Mouse (Mus musculus): ENCODE measurements at regions not wholly inside any gene's neighbourhood (a gene's known extent, or its start where the extent isn't known, plus 50 kb on each side); places are given as distances from the start of the nearest gene placed in this dataset.

DNA sequence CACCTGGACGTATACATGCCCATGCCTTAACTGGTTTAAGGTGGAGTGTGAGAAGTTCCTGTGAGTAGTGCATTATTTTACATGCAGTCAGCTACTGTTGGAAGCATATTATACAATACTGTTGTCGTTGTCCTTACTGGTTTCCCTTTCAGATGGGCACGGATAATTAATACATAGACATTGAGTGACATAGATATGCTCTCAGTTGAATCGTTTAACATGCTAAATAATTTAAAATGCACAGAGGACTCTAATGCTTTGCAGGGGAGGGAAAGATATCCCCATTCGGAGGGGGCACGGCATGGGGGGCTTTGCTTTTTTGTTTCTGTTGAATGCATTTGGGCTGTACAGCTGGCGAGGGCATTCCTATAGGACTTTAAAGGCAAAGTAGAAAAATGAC, 1077.8 kb upstream of the Nr2f1 start:
- no peak for TF ChIP-seq POLR2A (IDR thresholded peaks at IDR 0.05; ENCODE audit: low read depth, low read length)
- TF ChIP-seq CTCF (IDR thresholded peaks at IDR 0.05; ENCODE audit: borderline replicate concordance, insufficient read depth, low read length): no peak
- Histone ChIP-seq H3K4me1 (ENCODE audit: control insufficient read depth, insufficient read depth, low read length) (no peaks in the 10 kb centered on the region), H3K27ac (ENCODE audit: insufficient read depth, low read length) (no peak overlapping the region)

DNA sequence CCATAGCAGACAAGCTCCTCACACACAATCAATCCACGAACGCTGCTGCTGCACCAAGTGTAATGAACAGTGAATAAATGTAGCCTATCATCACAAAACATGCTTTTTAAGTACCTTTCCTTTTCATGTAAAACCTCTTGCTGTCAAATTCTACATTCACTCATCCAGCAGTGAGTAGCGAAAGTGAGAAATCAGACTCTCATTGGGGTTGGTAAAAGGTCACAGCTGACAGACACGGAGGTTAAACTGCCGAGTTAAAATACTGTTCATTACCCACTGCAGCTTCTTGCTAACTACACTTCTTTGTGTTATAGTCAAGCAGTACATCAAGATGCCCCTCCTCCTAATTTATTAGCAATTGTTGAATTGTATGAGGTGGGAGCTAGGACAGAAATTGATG, 1055.8 kb upstream of the Nr2f1 start:
- no peak for TF ChIP-seq CTCF (IDR thresholded peaks at IDR 0.05; ENCODE audit: borderline replicate concordance, insufficient read depth, low read length)
- no peak for TF ChIP-seq POLR2A (IDR thresholded peaks at IDR 0.05; ENCODE audit: low read depth, low read length)
- Histone ChIP-seq H3K27ac (ENCODE audit: insufficient read depth, low read length) (no peak overlapping the region), H3K4me1 (ENCODE audit: control insufficient read depth, insufficient read depth, low read length) (no peaks in the 10 kb centered on the region), H3K4me3 (ENCODE audit: insufficient read depth, low read length) (no peak overlapping the region)

More for the DNA sequence above, 1077.8 kb upstream of the Nr2f1 start:
- H3K4me3 ChIP-seq (ENCODE audit: insufficient read depth, low read length): no peak overlapping the region

DNA sequence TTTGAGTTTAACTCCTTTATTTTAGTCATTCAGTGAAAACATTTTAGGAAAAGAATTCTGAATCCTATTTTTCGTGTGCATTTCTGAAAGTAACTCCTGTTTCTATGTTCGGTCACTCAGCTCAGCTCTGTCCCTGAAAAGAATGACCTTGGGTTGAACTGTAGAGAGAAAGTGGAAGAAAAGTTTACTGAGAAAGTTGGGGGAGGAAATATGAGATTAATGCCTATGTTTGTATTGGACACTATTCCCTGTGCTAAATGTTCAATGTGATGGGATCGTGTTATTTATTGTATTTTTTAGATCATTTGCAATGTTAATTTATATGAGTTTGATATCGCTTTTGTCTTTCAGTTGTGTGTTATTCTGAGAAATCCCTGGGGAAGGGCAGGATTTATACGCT, 1052.8 kb upstream of the Nr2f1 start:
- TF ChIP-seq POLR2A (IDR thresholded peaks at IDR 0.05; ENCODE audit: low read depth, low read length) (no peak), CTCF (IDR thresholded peaks at IDR 0.05; ENCODE audit: borderline replicate concordance, insufficient read depth, low read length) (no peak)
- Histone ChIP-seq H3K27ac (ENCODE audit: insufficient read depth, low read length) (no peak overlapping the region), H3K4me3 (ENCODE audit: insufficient read depth, low read length) (no peak overlapping the region), H3K4me1 (ENCODE audit: control insufficient read depth, insufficient read depth, low read length) (no peaks in the 10 kb centered on the region)

DNA sequence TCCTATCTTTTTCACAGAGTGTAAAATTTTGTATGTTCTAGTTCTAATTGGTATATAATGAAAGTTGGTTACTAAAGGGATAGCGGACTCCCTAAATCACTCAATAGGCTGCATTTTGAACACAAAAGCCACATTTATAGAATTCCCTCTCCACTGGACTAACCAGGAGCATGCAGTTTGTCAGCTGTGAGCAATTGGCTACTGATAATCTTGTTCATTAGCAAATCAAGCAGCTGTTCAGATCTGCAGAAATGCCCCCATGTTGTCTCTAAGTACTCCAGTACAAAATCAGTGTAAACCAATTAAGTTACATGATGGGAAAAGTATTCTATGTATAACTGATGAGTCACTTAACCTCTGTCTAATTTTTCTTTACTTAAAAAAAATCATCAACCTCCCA, 1051.7 kb upstream of the Nr2f1 start:
- TF ChIP-seq CTCF (IDR thresholded peaks at IDR 0.05; ENCODE audit: borderline replicate concordance, insufficient read depth, low read length) (no peak), POLR2A (IDR thresholded peaks at IDR 0.05; ENCODE audit: low read depth, low read length) (no peak)
- no peak overlapping the region for H3K27ac ChIP-seq (ENCODE audit: insufficient read depth, low read length)
- H3K4me1 ChIP-seq (ENCODE audit: control insufficient read depth, insufficient read depth, low read length): no peaks in the 10 kb centered on the region
- H3K4me3 ChIP-seq (ENCODE audit: insufficient read depth, low read length): no peak overlapping the region

All from embryonic fibroblast, embryonic 13.5 days (primary cell).